Comparison of ENCODE assay signal across 16 mouse cellular contexts in genomic region chr13:64716791-64717190, GRCm38 (mm10).
"Had no signal": no experiment of that assay in that cellular context is flagged by ENCODE, and none has a peak within 500 bp of the region (broad histone marks: within the 10 kb centered on the region; RNA-seq: fewer than 3 reads in every experiment).

No protein-coding gene starts in this region.

- H3K27ac ChIP-seq: neural tube, embryonic 13.5 days; neural tube, embryonic 15.5 days; stomach, embryonic 15.5 days; stomach, postnatal 0 days had no signal

- H3K4me3 ChIP-seq: neural tube, embryonic 13.5 days; neural tube, embryonic 15.5 days; stomach, embryonic 15.5 days had no signal

- H3K27me3 ChIP-seq: neural tube, embryonic 13.5 days; neural tube, embryonic 15.5 days; stomach, embryonic 15.5 days had no signal

- H3K9ac ChIP-seq: neural tube, embryonic 13.5 days; neural tube, embryonic 15.5 days; stomach, embryonic 15.5 days had no signal

- H3K36me3 ChIP-seq: neural tube, embryonic 13.5 days; neural tube, embryonic 15.5 days; stomach, embryonic 15.5 days had no signal

- DNase-seq: retina, postnatal 1 day; right cerebral cortex, adult 18-20 months; right cerebral cortex, postnatal 14 days; right cerebral cortex, postnatal 25 days; right cerebral cortex, postnatal 4 days; spleen, adult 18-20 months; thymus, adult 18-20 months; thymus, adult 2 months; thymus, postnatal 14 days; thymus, postnatal 25 days; thymus, postnatal 36 days; thymus, postnatal 4 days had no signal

- H3K9me3 ChIP-seq: neural tube, embryonic 13.5 days; neural tube, embryonic 15.5 days; stomach, embryonic 15.5 days had no signal

- H3K4me1 ChIP-seq: neural tube, embryonic 13.5 days; neural tube, embryonic 15.5 days; stomach, embryonic 15.5 days had no signal
